Mouse (Mus musculus): ENCODE measurements around the gene Lrrc75a. TPM values are rescaled to one million over a fixed set of nuclear protein-coding genes. Genes with fewer than 3 reads are reported as not detected.
A peak's percentile ranks its signal among the peaks of the same experiment; 100 is the strongest.

Lrrc75a gene
- total RNA-seq, 1 experiment from 2014 or later: 1.3 TPM

DNA sequence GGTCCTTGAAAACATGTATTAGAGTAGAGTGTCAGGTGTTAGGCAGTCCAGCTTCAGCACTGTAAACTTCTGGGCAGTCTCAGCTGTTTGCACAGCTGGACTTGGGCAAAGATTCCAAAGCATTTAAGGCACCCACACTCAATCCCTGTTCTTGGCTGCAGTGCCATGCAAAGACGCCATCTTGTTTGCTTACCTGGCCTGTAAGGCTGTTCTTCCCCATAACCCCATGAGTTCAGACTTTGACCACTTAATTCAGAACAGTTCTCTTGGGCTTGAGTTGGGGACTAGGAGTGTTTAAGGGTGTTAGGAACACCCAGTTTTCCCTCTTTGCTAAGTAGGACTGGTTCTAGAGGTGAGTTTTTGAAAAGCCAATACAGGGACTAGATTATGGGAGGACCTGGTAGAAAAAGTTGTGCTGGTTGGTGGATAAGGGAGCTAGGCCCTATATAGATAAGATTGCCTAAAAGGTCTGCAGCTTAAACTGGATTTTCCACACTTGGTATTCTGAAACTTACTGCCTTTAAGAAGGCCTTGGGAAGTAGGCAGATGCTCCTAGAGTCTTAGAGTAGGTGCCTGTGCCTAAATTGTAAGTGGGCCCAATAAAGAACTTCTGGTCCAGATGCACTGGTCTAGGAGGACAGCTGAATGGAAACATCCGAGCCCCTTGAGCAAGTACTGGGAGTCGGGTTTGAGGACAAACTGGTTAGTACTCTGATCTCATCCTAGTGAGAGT is 43.3 kb downstream of the Lrrc75a start:
- no peak for ATAC-seq (replicated peaks; ENCODE audit: insufficient number of reproducible peaks, low FRiP score, low TSS enrichment, poor library complexity, severe bottlenecking)

DNA sequence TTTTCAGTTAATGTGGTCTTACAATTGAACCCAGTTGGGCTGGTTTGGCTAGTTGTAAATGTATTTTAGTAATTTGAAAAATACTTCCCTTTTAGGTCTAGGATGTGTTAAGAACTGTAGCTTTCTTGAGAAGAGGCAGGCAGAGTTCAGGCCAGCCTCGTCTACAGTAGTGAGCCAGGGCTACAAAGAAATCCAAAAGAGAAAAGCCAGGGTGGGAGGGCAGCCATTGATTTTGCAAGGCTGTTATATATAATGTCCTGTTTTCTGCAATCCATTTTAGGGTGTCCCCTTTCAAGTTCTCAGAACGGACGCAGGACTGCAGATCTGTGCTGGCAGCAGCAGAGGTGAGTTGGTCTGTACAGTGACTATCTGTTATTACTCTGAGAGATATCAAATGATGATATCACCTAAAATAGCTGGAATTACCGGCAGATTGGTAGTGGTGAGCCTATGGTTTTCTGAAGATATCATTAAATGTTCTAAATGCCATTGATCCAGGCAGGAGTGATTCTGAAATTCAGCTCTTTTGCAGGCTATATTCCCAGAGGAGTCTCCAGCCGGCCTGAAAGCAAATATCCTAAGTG is 44.1 kb downstream of the Lrrc75a start:
- ATAC-seq (replicated peaks; ENCODE audit: insufficient number of reproducible peaks, low FRiP score, low TSS enrichment, poor library complexity, severe bottlenecking): no peak

DNA sequence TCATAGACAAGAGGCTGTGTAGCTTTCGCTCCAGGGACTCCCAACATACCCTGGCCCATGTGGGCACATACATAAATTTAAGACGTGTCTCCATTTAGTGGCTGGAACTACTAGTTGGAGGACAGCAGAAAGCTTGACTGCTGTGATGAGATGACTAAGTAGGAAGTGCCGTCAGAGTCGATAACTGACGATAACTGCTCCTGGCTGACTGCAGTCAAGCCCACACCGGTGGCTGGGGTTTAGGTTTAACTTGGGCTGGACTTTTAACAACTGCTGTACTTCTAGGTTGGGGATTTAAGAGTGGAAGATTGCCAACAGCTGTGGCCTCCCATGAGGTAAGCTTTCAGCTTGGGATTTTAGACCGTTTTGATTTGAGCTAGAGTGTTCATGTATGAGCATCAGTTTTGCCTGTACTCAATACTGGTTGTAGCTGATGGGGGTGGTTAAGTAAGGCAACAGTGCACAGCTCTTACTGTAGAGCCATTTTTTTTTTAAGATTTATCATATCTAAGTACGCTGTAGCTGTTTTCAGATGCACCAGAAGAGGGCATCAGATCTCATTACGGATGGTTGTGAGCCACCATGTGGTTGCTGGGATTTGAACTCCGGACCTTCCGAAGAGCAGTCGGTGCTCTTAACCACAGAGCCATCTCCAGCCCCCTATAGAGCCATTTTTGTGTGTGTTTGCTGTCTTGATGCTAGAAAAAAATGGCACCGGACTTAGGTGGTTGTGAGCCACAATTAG is 44.8 kb downstream of the Lrrc75a start:
- peak; percentile 9; the same call in 1 of the 2 replicates for ATAC-seq (replicated peaks; ENCODE audit: insufficient number of reproducible peaks, low FRiP score, low TSS enrichment, poor library complexity, severe bottlenecking)

DNA sequence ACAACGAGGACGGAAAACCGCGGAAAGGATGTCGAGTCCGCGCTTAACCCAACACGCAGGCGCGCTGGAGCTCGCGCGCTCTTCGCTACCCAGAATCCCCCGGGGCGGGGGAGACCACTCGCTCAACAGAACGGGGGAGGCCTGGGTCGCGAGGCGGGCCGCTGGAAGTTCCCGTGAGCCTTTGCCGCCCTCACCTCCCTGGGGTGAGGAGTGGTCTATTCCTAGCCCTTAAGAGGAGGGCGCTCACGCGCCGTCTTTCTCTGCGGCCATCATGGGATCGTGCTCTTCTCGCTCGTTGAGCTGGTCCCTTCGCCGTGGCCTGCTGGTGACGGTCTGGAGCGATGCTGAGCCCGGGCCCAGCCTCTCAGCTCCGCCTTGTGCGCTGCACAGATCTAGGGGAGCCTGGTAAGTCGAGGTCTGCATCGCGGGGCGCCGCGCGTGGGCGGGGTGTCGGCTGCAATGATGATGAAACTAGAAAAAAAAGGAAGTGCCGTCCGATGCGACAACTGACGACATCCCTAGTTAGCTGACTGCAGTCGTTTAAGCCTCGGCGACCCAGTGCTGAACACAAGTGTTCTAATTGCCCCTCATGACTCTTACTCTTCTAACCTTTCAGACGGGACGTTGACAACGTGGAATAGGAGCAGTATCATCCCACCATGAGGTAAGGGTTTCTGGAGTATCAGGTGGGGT is 45.6 kb downstream of the Lrrc75a start:
- ATAC-seq (replicated peaks; ENCODE audit: insufficient number of reproducible peaks, low FRiP score, low TSS enrichment, poor library complexity, severe bottlenecking): peak; percentile 86

DNA sequence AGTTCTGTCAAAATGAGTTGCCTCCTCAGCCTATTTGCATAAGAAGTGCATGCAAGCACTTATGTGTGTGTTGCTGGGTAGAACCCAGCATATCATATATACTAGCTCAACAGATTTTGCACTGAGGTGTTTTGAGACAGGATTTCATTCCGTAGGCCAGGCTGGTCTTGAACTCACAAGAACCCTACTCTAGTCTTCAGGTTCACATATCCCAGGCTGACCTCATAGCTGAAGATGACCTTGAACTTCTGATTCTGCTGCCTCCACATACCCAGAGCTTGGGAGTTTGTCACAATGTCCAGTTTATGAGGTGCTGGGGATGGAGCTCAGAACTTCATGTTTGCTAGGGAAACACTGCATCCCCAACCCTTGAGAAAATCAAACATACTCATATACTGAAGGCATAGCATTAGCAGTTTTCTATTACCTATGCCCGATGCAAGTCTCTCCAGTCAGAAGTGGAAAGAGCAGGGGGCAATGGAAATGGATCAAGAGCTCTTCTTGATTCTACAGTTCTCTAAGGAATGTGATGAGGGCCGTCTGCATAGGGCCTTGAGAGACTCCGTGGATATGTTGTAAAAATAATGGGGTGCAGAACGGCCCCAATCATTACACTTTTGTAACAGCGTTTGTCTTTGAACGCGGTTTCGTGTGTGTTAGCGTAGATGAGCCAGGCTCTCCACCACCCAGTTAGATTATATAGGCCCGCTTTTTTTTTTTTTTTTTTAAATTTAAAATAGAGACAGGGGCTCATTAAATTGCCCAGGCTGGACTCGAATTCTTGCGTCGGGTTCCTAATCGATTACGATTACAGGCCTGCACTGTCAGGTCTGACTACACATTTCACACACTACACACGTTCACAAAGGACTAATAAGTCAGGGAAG is 46.3 kb downstream of the Lrrc75a start:
- ATAC-seq (replicated peaks; ENCODE audit: insufficient number of reproducible peaks, low FRiP score, low TSS enrichment, poor library complexity, severe bottlenecking): no peak

DNA sequence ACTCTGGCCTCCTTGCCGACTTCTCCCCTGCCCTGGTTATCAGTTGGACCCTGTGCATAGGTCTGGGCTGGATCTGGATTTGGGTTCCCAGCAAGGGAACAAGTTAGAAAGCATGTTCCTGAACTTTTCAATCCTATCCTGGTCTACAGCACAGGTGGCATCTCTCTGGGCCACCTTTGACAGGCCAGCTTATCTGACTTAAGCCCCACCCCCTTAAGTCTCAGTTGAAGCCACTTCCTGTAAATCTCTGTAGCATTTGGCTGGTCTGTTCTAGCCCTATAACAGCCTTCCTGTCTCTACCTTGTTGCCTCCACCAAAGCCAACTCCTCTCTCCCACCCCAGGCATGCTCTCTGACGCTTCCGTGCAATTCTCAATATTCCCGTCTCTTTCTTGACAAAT is 49.8 kb downstream of the Lrrc75a start:
- ATAC-seq (replicated peaks; ENCODE audit: insufficient number of reproducible peaks, low FRiP score, low TSS enrichment, poor library complexity, severe bottlenecking): no peak

DNA sequence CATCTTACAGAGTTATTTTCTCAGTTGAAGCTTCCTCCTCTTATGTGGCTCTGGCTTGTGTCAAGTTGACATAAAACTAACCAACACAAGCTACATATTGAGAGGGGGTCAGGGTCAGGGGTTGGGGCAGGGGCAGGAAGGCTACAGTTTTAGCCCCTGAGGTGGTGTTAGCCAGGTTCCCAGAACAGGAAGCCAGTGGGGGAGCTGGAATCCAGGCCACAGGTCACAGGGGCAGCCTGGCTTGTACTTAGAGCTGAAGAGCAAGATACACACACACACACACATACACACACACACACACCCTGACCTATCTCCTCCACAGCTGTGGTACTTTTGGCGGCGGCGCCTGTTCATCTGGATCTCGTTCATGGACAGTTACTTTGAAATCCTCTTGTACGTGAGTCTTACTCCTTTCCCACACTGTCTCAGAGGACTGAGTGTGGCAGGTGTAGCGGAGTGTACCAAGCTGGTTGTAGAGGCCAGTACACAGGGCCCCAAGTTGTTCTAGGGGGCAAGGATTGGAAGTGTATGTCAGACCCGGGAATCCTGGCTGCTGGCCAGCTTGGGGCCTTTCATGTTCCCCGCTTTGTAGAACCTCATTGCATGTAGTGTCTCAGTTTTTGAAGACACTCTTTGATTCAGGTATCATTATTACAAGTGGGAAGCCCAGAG is 56.3 kb downstream of the Lrrc75a start:
- no peak for ATAC-seq (replicated peaks; ENCODE audit: insufficient number of reproducible peaks, low FRiP score, low TSS enrichment, poor library complexity, severe bottlenecking)

DNA sequence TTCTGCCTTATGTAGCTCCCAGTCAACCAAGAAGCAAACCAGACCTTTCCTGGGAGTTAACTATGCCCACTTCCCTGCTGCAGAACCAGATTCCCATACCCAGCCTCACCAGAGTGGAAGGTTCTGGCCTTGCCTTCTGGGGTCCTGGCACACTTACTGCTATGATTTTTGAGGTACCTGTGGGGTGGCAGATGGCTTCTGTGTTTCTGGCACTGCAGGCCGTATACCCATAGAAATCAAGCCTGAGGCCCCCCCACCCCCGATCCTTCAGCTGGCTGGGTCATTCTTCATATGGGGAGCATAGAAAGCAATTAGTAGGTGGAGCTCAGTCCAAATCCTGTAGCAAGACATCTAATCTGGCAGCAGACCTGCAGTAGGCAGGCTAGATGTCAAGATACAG is 57.3 kb downstream of the Lrrc75a start:
- no peak for ATAC-seq (replicated peaks; ENCODE audit: insufficient number of reproducible peaks, low FRiP score, low TSS enrichment, poor library complexity, severe bottlenecking)

DNA sequence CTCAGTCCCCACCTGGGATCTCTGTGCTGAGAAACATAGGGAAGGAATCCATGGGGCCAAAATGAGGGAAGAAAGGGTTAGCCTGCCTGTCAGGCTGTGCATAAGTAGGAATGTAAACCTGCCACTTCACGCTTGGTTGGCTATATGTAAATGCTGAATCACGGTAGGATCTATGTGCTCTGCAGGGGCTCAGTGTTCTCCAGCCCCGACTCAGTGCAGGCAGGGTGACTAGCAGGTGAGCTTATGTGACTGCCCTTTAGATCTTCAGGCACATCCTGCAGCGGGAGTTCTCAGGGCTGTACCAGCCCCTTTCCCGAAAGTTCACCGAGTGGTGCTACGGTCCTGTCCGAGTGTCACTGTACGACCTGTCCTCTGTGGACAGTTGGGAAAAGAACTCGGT is 58.9 kb downstream of the Lrrc75a start:
- no peak for ATAC-seq (replicated peaks; ENCODE audit: insufficient number of reproducible peaks, low FRiP score, low TSS enrichment, poor library complexity, severe bottlenecking)

DNA sequence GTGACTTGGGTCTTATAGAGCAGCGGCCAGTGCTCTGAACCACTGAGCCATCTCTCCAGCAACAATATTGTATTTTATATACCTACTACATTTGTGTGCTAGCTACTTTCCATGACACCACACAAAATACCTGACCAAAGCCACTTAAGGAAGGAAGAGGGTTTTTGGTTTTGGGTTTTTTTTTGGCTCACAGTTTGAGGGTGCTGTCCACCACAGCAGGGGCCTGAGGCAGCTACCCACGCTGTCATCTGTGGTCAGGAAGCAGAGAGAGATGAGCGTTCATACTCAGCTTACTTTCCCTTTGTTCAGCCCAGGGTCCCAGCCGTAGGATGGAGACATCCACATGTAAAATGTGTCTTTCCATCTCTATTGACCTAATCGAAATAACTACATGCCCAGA is 61.3 kb downstream of the Lrrc75a start:
- ATAC-seq (replicated peaks; ENCODE audit: insufficient number of reproducible peaks, low FRiP score, low TSS enrichment, poor library complexity, severe bottlenecking): no peak

DNA sequence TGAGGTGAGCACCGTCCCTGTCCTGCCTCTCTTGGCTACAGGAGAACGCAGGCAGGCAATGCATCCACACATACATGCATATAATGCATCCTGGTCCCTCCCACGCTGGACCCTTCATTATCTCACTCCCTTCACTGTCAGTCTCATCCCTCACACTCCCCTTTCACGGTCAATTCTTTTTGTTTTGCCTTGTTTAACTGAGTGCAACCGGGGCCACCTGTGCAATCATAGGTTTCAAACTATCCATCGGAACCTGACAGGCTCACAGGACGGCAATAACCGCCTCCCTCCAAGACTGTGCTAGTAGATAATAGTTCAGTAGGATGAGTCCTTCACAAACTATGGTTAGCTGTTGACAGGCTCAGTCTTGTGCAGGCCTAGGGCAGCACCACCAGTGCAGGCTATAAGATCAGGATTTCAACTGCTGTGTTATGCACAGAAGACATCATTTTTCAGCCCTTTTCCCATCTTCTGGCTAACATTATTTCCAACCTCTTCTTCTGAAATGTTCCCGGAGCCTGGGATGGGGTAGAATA is 63.6 kb downstream of the Lrrc75a start:
- 0 out of 2 replicates have a peak, but pooled peaks have one; percentile 19 for ATAC-seq (replicated peaks; ENCODE audit: insufficient number of reproducible peaks, low FRiP score, low TSS enrichment, poor library complexity, severe bottlenecking)

DNA sequence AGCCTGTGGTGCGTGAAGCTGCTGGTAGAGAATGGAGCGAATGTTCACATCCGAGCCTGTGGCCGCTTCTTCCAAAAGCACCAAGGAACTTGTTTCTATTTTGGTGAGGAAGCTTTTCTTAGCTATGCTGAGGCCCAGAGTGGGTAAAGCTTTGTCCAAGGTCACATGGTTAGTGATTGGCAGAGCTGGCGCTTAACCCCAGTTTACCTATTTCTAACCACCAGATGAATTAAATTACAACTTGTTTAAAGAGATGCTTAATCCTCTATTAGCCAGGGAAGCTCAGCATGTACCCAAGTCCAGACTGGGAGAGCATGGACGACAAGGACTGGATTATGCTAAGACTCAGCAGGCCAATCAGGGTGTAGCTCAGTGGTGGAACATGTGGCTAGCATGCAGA is 65.3 kb downstream of the Lrrc75a start:
- ATAC-seq (replicated peaks; ENCODE audit: insufficient number of reproducible peaks, low FRiP score, low TSS enrichment, poor library complexity, severe bottlenecking): no peak

DNA sequence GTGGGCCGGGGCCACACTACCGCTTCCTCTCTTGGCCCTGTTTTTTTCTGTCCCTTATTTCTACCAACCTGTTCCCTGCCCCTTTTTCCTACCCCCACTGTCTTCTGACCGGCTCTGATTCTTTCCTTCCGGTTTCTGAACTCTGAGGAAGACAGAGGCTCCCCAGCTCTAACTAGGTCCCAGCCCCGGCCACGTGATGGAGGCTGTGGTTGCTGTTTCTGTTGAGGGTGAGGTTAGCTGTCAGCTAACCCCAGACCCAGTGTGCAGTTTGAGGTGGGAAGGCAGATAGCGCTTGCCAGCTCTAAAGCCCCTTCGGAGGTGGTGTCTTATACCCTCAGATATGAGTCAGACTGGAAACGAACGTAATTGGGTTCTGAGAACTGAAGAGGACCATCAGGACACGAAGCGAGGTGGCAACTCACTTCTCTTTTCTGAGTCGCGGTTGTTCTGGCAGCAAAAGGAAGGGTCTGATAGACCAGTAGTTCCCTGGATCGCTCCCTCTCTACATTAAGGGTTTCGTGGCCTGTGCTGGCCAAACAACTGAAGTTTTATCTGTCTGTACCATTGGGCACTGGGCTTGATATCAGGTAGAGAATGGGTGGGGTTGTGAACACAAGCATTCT is 71.7 kb downstream of the Lrrc75a start:
- peak; percentile 63 for ATAC-seq (replicated peaks; ENCODE audit: insufficient number of reproducible peaks, low FRiP score, low TSS enrichment, poor library complexity, severe bottlenecking)

DNA sequence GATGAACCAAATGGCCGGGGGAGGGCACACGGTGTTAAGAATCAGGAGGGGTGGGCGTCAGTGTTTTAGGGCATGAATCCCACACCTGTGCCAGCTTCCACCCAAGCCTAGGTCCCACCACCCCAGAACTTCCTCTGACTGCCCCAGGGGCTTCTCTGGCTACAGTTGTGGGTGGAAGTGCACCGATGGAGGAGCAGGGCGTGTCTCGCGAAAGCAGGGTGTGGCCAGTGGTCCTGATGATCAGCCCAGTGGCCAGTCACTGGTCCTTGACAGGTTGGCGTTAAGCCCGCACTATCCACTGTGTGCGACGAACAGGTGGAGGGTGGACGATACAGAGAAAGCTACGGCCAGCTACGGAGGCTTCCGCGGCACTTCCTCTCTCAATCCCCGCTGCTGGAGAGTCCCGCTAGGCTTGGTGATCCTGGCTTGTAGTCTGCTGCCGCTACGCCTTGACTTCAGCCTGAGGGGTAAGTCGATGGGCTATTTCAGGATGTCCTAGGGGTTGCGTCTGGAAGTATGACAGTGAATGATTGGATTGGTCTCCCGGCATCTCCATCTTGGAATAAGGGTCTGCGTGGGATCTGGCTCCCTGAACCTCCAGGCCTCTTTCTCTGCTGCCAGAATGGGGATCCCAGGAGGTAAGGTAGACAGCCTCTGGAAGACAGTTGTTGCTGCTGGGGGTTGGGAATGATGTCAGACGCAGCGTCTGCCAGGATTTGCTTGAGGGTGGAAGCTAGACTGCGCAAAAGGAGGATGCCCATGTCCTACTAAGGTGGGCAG is 72.5 kb downstream of the Lrrc75a start:
- ATAC-seq (replicated peaks; ENCODE audit: insufficient number of reproducible peaks, low FRiP score, low TSS enrichment, poor library complexity, severe bottlenecking): peak; percentile 47

DNA sequence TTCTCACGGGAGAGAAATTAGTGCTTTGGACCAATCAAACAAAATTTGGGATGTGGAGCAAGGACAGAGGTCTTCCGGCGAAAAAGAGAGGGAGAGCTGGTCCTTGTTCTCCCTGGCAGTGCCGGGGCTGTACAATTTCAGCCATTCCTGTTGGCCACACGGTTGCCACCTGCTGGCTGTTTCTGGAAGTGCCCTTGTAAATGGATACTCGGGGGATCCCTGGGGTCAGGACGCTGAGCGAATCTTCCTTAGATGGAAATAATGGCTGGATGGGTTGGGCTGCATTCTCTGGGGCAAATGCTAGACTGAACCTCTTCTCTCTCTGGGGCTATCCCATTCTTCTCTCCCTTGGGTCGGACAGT is 73.0 kb downstream of the Lrrc75a start:
- peak; percentile 67 for ATAC-seq (replicated peaks; ENCODE audit: insufficient number of reproducible peaks, low FRiP score, low TSS enrichment, poor library complexity, severe bottlenecking)

DNA sequence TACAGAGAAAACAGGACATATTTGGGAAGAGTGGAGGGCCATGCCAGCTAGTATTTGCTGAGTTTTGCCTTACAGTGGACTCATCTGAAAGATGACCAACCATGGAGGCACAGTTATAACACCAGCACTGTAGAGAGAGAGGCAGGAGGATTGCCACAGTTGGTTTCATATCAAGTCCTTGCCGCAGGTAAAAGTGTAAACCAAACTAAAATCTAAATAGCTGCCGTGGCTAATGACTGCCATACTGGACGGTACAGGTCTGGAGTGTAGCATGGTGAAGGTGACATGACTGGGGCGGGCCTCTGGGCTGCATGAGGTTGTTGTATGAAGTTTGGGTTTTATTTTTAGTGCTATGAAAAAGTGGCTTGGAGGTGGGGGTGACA is 73.6 kb downstream of the Lrrc75a start:
- no peak for ATAC-seq (replicated peaks; ENCODE audit: insufficient number of reproducible peaks, low FRiP score, low TSS enrichment, poor library complexity, severe bottlenecking)
